Mouse (Mus musculus): ENCODE results near the gene Ret.

The Ret gene

DNA sequence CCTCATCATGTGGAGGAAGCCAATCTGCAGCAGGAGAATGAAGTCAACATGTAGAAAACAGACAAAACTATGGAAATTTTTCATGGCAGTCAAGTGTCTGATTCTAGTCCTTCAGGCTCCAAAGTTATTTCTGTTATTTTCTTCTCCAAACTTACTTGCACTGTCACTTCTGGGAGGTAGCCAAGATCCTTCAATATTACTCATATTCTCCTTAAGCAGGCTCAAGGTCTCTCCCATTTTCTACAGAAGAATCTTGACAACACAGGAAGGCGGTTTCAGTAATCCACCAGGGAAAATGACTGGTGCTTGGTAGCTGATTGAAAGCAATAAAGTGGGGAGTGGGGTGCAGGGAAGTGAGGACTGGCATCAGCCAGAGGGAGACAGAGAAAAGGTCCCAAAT is 74.8 kb downstream of the Ret start:
- DNase-seq (ENCODE audit: extremely low read depth, low read depth) = no peak

DNA sequence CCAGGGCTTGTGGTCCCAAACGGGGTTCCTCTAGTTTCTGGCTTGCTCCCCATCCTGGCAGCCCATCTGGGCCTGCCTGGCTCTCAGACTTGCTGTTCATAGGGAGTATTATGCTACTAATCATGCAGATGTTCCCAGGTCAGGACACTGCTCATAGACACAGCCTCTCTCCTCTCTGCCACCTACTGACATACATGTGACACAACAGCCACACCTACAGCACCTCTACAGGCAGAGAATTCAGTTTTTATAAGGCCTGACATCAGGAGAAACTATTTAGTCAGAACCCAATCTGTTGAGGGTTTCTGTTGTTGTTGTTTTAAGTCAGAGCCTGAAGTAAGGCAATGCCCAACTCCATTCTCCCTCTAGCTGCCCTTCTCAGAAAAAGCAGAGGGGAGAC is 85.7 kb downstream of the Ret start:
- no peak for DNase-seq (ENCODE audit: extremely low read depth, low read depth)

Data from MEL-GATA-1-ER (cell line).